Mouse (Mus musculus): ENCODE results near the gene Mapk6. TPM values are rescaled to one million over a fixed set of nuclear protein-coding genes. Genes with fewer than 3 reads are reported as not detected.
A peak's percentile ranks its signal among the peaks of the same experiment; 100 is the strongest.

The Mapk6 gene
- polyA plus RNA-seq, 1 experiment from 2014 or later = 66.3 TPM

DNA sequence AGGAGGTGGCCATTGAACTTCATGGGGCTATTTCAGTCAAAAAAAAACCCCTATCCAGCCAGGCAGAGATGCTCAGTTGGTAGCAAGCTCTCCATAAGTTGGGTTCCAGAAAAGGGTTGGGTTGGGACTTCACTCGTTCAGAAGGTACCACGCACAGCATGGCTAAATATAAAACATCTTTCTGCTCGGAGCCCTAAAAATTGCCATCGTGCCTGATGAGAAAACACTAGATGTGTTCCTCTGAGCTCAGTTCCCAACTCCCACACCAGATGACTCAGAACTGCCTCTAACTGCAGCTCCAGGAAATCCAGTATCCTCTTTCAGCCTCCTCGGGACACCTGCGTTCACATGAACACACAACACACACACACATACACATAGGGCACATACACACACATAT, 71.8 kb downstream of the Mapk6 start:
- H3K9me3 ChIP-seq (ENCODE audit: control insufficient read depth, low read length) = no peaks in the 10 kb centered on the region
- peaks cover 57% of the 10 kb centered on the region for H3K36me3 ChIP-seq (ENCODE audit: control insufficient read depth, insufficient read depth, low read length)
- H3K27me3 ChIP-seq (replicated peaks; ENCODE audit: control insufficient read depth, insufficient read depth, low read length) = no peaks in the 10 kb centered on the region
- ATAC-seq (replicated peaks; ENCODE audit: low FRiP score, low TSS enrichment, low read depth) (no peak), DNase-seq (ENCODE audit: low spot score) (no peak)
- no peaks in the 10 kb centered on the region for H3K4me1 ChIP-seq (replicated peaks; ENCODE audit: control insufficient read depth, insufficient read depth, low read length)
- H3K4me2 ChIP-seq (ENCODE audit: low read length) = no peak overlapping the region
- no peak overlapping the region for H3K27ac ChIP-seq (ENCODE audit: low read depth)
- 93% methylated on average over 6 of the region's 6 CpGs for WGBS
- H3K9ac ChIP-seq (ENCODE audit: low read length) = no peak overlapping the region
- no peak overlapping the region for H3K4me3 ChIP-seq (ENCODE audit: low read depth, low read length)

GRCm38 (mm10) chr9:75334440-75334839, 75.4 kb downstream of the Mapk6 start:
- no peaks in the 10 kb centered on the region for H3K9me3 ChIP-seq (ENCODE audit: control insufficient read depth, low read length)
- H3K4me2 ChIP-seq (ENCODE audit: low read length) = no peak overlapping the region
- H3K4me1 ChIP-seq (replicated peaks; ENCODE audit: control insufficient read depth, insufficient read depth, low read length) = no peaks in the 10 kb centered on the region
- peaks cover 64% of the 10 kb centered on the region for H3K36me3 ChIP-seq (ENCODE audit: control insufficient read depth, insufficient read depth, low read length)
- DNase-seq (ENCODE audit: low spot score) = no peak
- 66% methylated on average over 4 of the region's 4 CpGs for WGBS
- no peak overlapping the region for H3K9ac ChIP-seq (ENCODE audit: low read length)
- H3K4me3 ChIP-seq (ENCODE audit: low read depth, low read length) = no peak overlapping the region
- no peaks in the 10 kb centered on the region for H3K27me3 ChIP-seq (replicated peaks; ENCODE audit: control insufficient read depth, insufficient read depth, low read length)
- ATAC-seq (replicated peaks; ENCODE audit: low FRiP score, low TSS enrichment, low read depth) = no peak
- H3K27ac ChIP-seq (ENCODE audit: low read depth) = no peak overlapping the region

- WGBS = 91% methylated on average over 8 of the region's 8 CpGs
- DNase-seq (ENCODE audit: low spot score) (no peak), ATAC-seq (replicated peaks; ENCODE audit: low FRiP score, low TSS enrichment, low read depth) (no peak)
- Histone ChIP-seq H3K27me3 (replicated peaks; ENCODE audit: control insufficient read depth, insufficient read depth, low read length) (no peaks in the 10 kb centered on the region), H3K9ac (ENCODE audit: low read length) (no peak overlapping the region), H3K4me1 (replicated peaks; ENCODE audit: control insufficient read depth, insufficient read depth, low read length) (no peaks in the 10 kb centered on the region), H3K9me3 (ENCODE audit: control insufficient read depth, low read length) (no peaks in the 10 kb centered on the region), H3K4me3 (ENCODE audit: low read depth, low read length) (no peak overlapping the region), H3K4me2 (ENCODE audit: low read length) (no peak overlapping the region), H3K36me3 (ENCODE audit: control insufficient read depth, insufficient read depth, low read length) (peaks cover 34% of the 10 kb centered on the region), H3K27ac (ENCODE audit: low read depth) (no peak overlapping the region)
These were observed 79.0 kb downstream of the Mapk6 start for GRCm38 (mm10) chr9:75330821-75331220.

DNA sequence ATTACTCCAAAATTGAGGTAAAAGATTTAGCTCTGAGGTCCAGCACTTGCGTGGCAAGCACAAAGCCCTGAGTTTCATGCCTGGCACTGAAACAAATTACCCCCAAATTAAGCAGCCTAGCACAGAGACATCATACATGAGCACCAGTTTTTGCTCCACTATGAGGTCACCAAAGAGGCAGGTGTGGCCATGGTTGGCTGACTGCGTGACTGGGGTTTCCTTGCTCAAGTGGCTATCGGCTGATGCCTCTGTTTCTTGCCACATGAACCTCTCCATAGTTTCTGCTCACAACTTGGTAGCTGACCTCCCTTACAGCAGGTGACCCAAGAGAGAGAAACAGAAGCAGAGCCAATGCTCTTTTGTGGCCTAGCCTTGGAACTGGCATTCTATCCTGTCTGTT, 81.8 kb downstream of the Mapk6 start:
- no peaks in the 10 kb centered on the region for H3K27me3 ChIP-seq (replicated peaks; ENCODE audit: control insufficient read depth, insufficient read depth, low read length)
- peaks cover 23% of the 10 kb centered on the region; the same call in 1 of the 2 replicates for H3K36me3 ChIP-seq (ENCODE audit: control insufficient read depth, insufficient read depth, low read length)
- WGBS = 97% methylated on average over 3 of the region's 3 CpGs
- H3K9me3 ChIP-seq (ENCODE audit: control insufficient read depth, low read length) = no peaks in the 10 kb centered on the region
- no peak overlapping the region for H3K4me3 ChIP-seq (ENCODE audit: low read depth, low read length)
- H3K4me2 ChIP-seq (ENCODE audit: low read length) = no peak overlapping the region
- no peak overlapping the region for H3K9ac ChIP-seq (ENCODE audit: low read length)
- no peaks in the 10 kb centered on the region for H3K4me1 ChIP-seq (replicated peaks; ENCODE audit: control insufficient read depth, insufficient read depth, low read length)
- DNase-seq (ENCODE audit: low spot score) = no peak
- no peak overlapping the region for H3K27ac ChIP-seq (ENCODE audit: low read depth)
- ATAC-seq (replicated peaks; ENCODE audit: low FRiP score, low TSS enrichment, low read depth) = no peak

GRCm38 (mm10) chr9:75322099-75322885, 87.5 kb downstream of the Mapk6 start:
- 67% methylated on average over 13 of the region's 13 CpGs for WGBS

GRCm38 (mm10) chr9:75319365-75319764, 90.4 kb downstream of the Mapk6 start:
- ATAC-seq (replicated peaks; ENCODE audit: low FRiP score, low TSS enrichment, low read depth) = no peak
- no peaks in the 10 kb centered on the region for H3K9me3 ChIP-seq (ENCODE audit: control insufficient read depth, low read length)
- 65% methylated on average over 3 of the region's 3 CpGs for WGBS
- no peak overlapping the region for H3K4me2 ChIP-seq (ENCODE audit: low read length)
- no peaks in the 10 kb centered on the region for H3K36me3 ChIP-seq (ENCODE audit: control insufficient read depth, insufficient read depth, low read length)
- H3K27ac ChIP-seq (ENCODE audit: low read depth) = no peak overlapping the region
- no peak overlapping the region for H3K4me3 ChIP-seq (ENCODE audit: low read depth, low read length)
- H3K27me3 ChIP-seq (replicated peaks; ENCODE audit: control insufficient read depth, insufficient read depth, low read length) = no peaks in the 10 kb centered on the region
- H3K9ac ChIP-seq (ENCODE audit: low read length) = no peak overlapping the region
- peaks cover 11% of the 10 kb centered on the region for H3K4me1 ChIP-seq (replicated peaks; ENCODE audit: control insufficient read depth, insufficient read depth, low read length)
- DNase-seq (ENCODE audit: low spot score) = no peak

More at GRCm38 (mm10) chr9:75322099-75322885, 87.5 kb downstream of the Mapk6 start:
- H3K4me2 ChIP-seq (ENCODE audit: low read length) = no peak overlapping the region
- no peak overlapping the region for H3K9ac ChIP-seq (ENCODE audit: low read length)
- H3K9me3 ChIP-seq (ENCODE audit: control insufficient read depth, low read length) = no peaks in the 10 kb centered on the region
- peaks cover 4% of the 10 kb centered on the region for H3K4me1 ChIP-seq (replicated peaks; ENCODE audit: control insufficient read depth, insufficient read depth, low read length)
- ATAC-seq (replicated peaks; ENCODE audit: low FRiP score, low TSS enrichment, low read depth) = peak; percentile 41; the same call in 1 of the 2 replicates
- no peak overlapping the region for H3K27ac ChIP-seq (ENCODE audit: low read depth)
- no peak overlapping the region for H3K4me3 ChIP-seq (ENCODE audit: low read depth, low read length)
- no peaks in the 10 kb centered on the region for H3K36me3 ChIP-seq (ENCODE audit: control insufficient read depth, insufficient read depth, low read length)
- DNase-seq (ENCODE audit: low spot score) = no peak
- no peaks in the 10 kb centered on the region for H3K27me3 ChIP-seq (replicated peaks; ENCODE audit: control insufficient read depth, insufficient read depth, low read length)

Other genes starting within 250 kb of the Mapk6 start
- 5.2 and 6.5 TPM in 2 replicates for gene Myo5c, start 178.0 kb downstream of the Mapk6 start, polyA plus RNA-seq (2014; fragmentation: Nextera tagmentation; extraction: Ambion mirVana)
- 25.5 and 26.8 TPM in 2 replicates for gene Gnb5, start 103.7 kb downstream of the Mapk6 start, polyA plus RNA-seq (2014; fragmentation: Nextera tagmentation; extraction: Ambion mirVana)
- not detected in 2 replicates for gene Bcl2l10, start 62.2 kb downstream of the Mapk6 start, polyA plus RNA-seq (2014; fragmentation: Nextera tagmentation; extraction: Ambion mirVana)
- gene Leo1, start 31.5 kb upstream of the Mapk6 start, polyA plus RNA-seq (2014; fragmentation: Nextera tagmentation; extraction: Ambion mirVana) = 35.1 and 35.3 TPM in 2 replicates
- 89.2 and 92.5 TPM in 2 replicates for gene Tmod3, start 149.7 kb upstream of the Mapk6 start, polyA plus RNA-seq (2014; fragmentation: Nextera tagmentation; extraction: Ambion mirVana)
- gene Tmod2, start 201.3 kb upstream of the Mapk6 start, polyA plus RNA-seq (2014; fragmentation: Nextera tagmentation; extraction: Ambion mirVana) = 17.6 and 21.3 TPM in 2 replicates
- gene Lysmd2, start 215.7 kb upstream of the Mapk6 start, polyA plus RNA-seq (2014; fragmentation: Nextera tagmentation; extraction: Ambion mirVana) = 24.3 and 26.6 TPM in 2 replicates